Mouse (Mus musculus) cortical plate, adult 2 months (tissue): ENCODE measurements around the gene Tgfb3.

Experiments used
- CTCF ChIP-seq: fragments of 200-500 bp; IDR thresholded peaks from 2 replicates; pipeline ENCODE4 v1.5.1; 2011; ENCODE audit warnings: mild to moderate bottlenecking, control low read depth, low read length; ENCODE audit not compliant: insufficient read depth; ENCODE audit errors: extremely low read depth
- POLR2A ChIP-seq: fragments of 200-500 bp; IDR thresholded peaks from 2 replicates; pipeline ENCODE4 v1.6.1; 2011; ENCODE audit warnings: mild to moderate bottlenecking, low read length, control low read depth; ENCODE audit not compliant: insufficient read depth; ENCODE audit errors: extremely low read depth

DNA sequence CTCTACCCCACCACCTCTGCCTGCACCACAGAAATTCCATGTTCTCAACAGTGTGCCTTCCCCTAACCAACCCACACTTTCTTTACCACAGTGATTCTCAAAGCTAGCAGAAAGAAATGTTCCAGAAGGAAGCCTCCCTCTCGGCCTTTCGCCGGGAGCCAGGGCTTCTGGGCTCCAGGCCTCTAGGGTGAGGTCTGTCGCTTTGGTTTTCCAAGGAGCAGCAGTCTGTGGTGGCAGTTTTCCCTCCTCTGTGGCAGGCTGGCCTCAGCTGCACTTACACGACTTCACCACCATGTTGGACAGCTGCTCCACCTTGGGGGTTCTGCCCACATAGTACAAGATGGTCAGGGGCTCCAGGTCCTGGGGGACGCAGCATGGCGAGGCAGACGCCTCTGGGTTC lies 21.3 kb downstream of the Tgfb3 start:
- TF ChIP-seq CTCF = no peak
- no peak for TF ChIP-seq POLR2A
